Mouse (Mus musculus) lung, adult 2 months (tissue): ENCODE results near the gene Slc39a1.

Experiments used
- CTCF ChIP-seq: fragments of 200-500 bp; IDR thresholded peaks from 2 replicates; pipeline ENCODE4 v1.5.1; 2011; ENCODE audit warnings: mild to moderate bottlenecking, low read length, control low read depth; ENCODE audit not compliant: insufficient read depth
- POLR2A ChIP-seq: fragments of 200-500 bp; IDR thresholded peaks from 2 replicates; pipeline ENCODE4 v1.6.1; 2011; ENCODE audit warnings: low read depth, mild to moderate bottlenecking, control low read depth, low read length, borderline replicate concordance; ENCODE audit errors: extremely low read depth

- TF ChIP-seq POLR2A (peak; percentile 29; the same call in 1 of the 2 replicates), CTCF (no peak)
Measured at GRCm38 (mm10) chr3:90253653-90254418, 5.9 kb downstream of the Slc39a1 start, which contains the start of gene Crtc2.
